Mouse (Mus musculus) lung, embryonic 16.5 days (tissue): ENCODE results near the gene Ndufv3. TPM values are rescaled to one million over a fixed set of nuclear protein-coding genes. Genes with fewer than 3 reads are reported as not detected.

Source experiments
- ATAC-seq: fragments of 200-750 bp; cut with Nextera tagmentation; 2 replicates; pipeline ENCODE4 v1.8.0; 2017; ENCODE audit warnings: low read depth, mild to moderate bottlenecking, moderate library complexity
- H3K27ac ChIP-seq: fragments of 300-500 bp; sonication (generic); 2 replicates; pipeline ENCODE4 v1.5.1; 2014; ENCODE audit warnings: mild to moderate bottlenecking, control low read depth, low read length
- H3K27me3 ChIP-seq: fragments of 300-500 bp; sonication (generic); 2 replicates; pipeline ENCODE4 v1.6.1; 2014; ENCODE audit warnings: low read depth, low read length, mixed read lengths; ENCODE audit not compliant: control insufficient read depth, insufficient read depth
- H3K36me3 ChIP-seq: fragments of 300-500 bp; sonication (generic); 2 replicates; pipeline ENCODE4 v1.6.1; 2014; ENCODE audit warnings: low read length; ENCODE audit not compliant: control insufficient read depth, insufficient read depth
- H3K4me1 ChIP-seq: fragments of 300-500 bp; sonication (generic); replicated peaks from 2 replicates; pipeline ENCODE4 v1.6.1; 2014; ENCODE audit warnings: low read length, mixed read lengths; ENCODE audit not compliant: control insufficient read depth, insufficient read depth
- H3K4me2 ChIP-seq: fragments of 300-500 bp; sonication (generic); 2 replicates; pipeline ENCODE4 v1.6.1; 2014; ENCODE audit warnings: low read depth, low read length, control low read depth
- H3K4me3 ChIP-seq: fragments of 300-500 bp; sonication (generic); 2 replicates; pipeline ENCODE4 v1.5.1; 2014; ENCODE audit warnings: mild to moderate bottlenecking, low read length, control low read depth
- H3K9ac ChIP-seq: fragments of 300-500 bp; sonication (generic); 2 replicates; pipeline ENCODE4 v1.6.1; 2014; ENCODE audit warnings: low read length, control low read depth
- H3K9me3 ChIP-seq: fragments of 300-500 bp; sonication (generic); 2 replicates; pipeline ENCODE4 v1.6.1; 2016; ENCODE audit warnings: low read length; ENCODE audit not compliant: control insufficient read depth
- WGBS: fragments of 180-500 bp; shearing (Covaris S2); extraction: QIAGEN DNeasy Blood & Tissue Kit; methylation state at CpG from one replicate; pipeline ENCODE4 v1.1.7; 2014; 5-methylcytosine and 5-hydroxymethylcytosine counted together
- polyA plus RNA-seq: library from polyadenylated mRNA; unstranded; fragments of >200 nt; fragmentation: Nextera tagmentation; extraction: Ambion mirVana; gene quantifications from 2 replicates; pipeline ENCODE4 v1.2.1, GENCODE M21; 2015

The Ndufv3 gene
- polyA plus RNA-seq, 1 experiment from 2014 or later: 253 TPM

DNA sequence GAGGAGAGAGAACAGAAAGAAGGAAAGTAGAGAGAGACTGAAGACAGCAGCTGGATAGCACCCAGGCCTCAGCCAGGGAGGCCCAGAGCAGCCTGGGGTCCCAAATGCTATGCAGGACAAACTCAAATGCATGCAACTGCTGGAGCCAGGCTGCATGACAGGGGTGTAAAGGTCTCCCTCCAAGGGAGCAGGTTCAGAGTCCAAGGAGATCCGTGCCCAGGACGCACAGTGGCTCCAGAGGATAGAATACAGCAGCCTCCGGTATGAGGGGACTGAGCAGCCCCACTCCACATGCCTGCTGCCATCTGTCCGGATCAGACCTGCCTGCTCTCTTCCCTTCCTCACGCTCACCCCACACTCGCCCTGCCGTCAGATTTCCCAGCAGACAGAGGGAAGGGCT is 13.6 kb upstream of the Ndufv3 start:
- H3K27me3 ChIP-seq: no peaks in the 10 kb centered on the region
- no peak overlapping the region for H3K9ac ChIP-seq
- ATAC-seq: no peak
- no peak overlapping the region for H3K4me3 ChIP-seq
- H3K27ac ChIP-seq: no peak overlapping the region
- WGBS: 72% methylated on average over 7 of the region's 7 CpGs
- no peaks in the 10 kb centered on the region for H3K9me3 ChIP-seq
- H3K36me3 ChIP-seq: peaks cover 26% of the 10 kb centered on the region
- H3K4me2 ChIP-seq: no peak overlapping the region
- no peaks in the 10 kb centered on the region; the same call in 1 of the 2 replicates for H3K4me1 ChIP-seq

DNA sequence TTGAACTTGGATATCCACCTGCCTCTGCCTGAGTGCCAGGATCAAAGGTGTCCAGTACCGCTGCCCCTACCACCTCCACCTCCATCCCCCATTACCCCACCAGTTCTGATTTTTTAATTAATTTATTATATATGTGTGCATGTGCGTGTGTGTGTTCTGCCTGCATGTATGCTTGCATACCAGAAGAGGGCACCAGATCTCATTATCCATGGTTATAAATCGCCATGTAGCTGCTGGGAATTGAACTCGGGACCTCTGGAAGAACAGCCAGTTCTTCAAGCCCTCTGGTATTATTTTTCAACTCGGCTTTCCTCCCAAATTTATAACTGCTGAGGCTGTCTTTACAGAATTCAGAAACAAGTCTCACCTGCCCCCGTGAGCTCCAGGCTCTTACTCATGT is 9.0 kb upstream of the Ndufv3 start:
- Histone ChIP-seq H3K27ac (no peak overlapping the region), H3K9me3 (no peaks in the 10 kb centered on the region)

DNA sequence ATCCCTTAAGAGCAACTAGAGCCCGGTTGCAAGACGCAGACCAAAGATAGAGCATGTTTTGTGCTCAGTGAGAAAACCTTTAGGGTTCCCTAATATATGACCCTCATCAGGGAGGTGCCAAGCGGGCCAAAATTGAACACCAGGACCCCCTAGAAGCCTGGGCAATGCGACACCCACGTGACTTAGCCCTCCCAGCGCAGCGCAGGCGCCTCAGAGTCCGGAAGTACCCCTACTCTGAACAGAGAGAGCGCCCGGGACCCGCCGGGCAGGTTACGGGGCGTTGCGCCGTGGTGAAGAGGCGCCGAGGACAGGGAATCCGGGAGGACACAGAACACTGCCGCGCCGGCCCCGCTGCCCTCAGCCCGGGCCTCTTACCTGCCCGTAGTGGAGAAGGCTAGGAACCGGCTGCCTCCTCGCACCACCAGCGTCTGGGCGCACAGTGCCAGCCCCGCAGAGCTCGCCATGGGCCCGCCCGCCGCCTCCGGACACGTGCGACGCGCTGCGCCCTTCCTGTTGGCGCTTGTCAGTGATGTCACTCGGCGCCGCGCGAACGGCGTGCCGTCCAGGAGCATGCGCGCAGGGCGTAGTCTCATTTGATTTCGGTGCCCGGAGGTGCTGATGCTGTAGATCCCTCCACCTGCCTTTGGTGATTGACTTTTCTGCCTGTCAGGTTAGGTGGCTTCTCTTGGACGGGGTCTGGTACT is 8.0 kb upstream of the Ndufv3 start:
- peak; percentile 96 for ATAC-seq
- WGBS: under 1% methylated on average over 55 of the region's 56 CpGs
- peak overlapping the region; percentile 77 for H3K27ac ChIP-seq

More for the DNA sequence above, 9.0 kb upstream of the Ndufv3 start:
- Histone ChIP-seq H3K27me3 (no peaks in the 10 kb centered on the region), H3K36me3 (peaks cover 12% of the 10 kb centered on the region; the same call in 1 of the 2 replicates), H3K9ac (no peak overlapping the region), H3K4me1 (peaks cover 6% of the 10 kb centered on the region), H3K4me2 (peak overlapping the region; percentile 84; the same call in 1 of the 2 replicates), H3K4me3 (peak overlapping the region; percentile 91)
- ATAC-seq: no peak
- WGBS: 93% methylated on average over 6 of the region's 6 CpGs

DNA sequence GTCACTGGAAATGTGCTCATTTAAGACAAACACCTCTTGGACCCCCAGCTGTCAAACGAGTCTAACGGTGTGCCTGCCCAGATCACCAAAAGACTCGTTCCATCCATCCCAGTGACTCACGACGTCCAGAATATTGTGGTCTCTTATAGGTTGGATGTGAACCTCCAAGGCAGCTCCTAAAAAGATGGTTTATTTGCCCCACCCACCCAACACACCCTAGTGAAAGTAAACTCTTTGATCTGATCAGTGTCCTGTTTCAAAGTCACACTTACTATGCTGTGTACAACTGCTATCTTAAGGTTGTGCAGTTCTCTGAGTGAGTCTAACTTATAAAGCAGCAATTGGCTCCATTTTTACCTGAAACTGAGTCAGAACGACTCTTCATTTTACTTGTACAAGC is 7.3 kb upstream of the Ndufv3 start:
- Histone ChIP-seq H3K4me1 (peaks cover 6% of the 10 kb centered on the region), H3K4me2 (peak overlapping the region; percentile 84), H3K9ac (peak overlapping the region; percentile 83), H3K4me3 (peak overlapping the region; percentile 91), H3K9me3 (no peaks in the 10 kb centered on the region), H3K36me3 (peaks cover 9% of the 10 kb centered on the region; the same call in 1 of the 2 replicates), H3K27me3 (no peaks in the 10 kb centered on the region), H3K27ac (peak overlapping the region; percentile 36; the same call in 1 of the 2 replicates)
- WGBS: 14% methylated on average over 6 of the region's 6 CpGs
- ATAC-seq: peak; percentile 15; the same call in 1 of the 2 replicates

More for the DNA sequence above, 8.0 kb upstream of the Ndufv3 start:
- Histone ChIP-seq H3K27me3 (no peaks in the 10 kb centered on the region), H3K4me1 (peaks cover 6% of the 10 kb centered on the region), H3K4me3 (peak overlapping the region; percentile 91), H3K36me3 (peaks cover 12% of the 10 kb centered on the region; the same call in 1 of the 2 replicates), H3K4me2 (peak overlapping the region; percentile 84), H3K9ac (peak overlapping the region; percentile 83), H3K9me3 (no peaks in the 10 kb centered on the region)

DNA sequence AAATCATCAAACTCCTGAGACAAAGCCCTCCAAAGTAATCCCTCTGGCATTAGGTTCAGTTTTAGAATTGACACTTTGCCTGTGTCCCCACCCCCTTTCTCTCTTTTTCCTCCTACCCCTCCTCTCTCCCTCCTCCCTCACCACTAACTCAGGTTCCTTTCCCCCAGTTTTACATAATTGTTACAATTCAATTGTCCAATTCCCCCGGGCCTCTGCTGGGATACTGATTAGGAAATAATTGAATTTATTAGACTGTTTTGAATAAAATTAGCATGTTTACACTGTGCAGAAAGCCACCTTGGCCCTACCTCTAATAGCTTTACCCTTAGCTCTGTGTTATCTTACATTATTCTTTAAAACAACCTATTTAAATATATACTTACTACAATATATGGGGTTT is 5.2 kb upstream of the Ndufv3 start:
- Histone ChIP-seq H3K4me2 (no peak overlapping the region), H3K27ac (no peak overlapping the region), H3K9me3 (no peaks in the 10 kb centered on the region), H3K36me3 (no peaks in the 10 kb centered on the region), H3K27me3 (no peaks in the 10 kb centered on the region), H3K4me1 (peaks cover 6% of the 10 kb centered on the region), H3K4me3 (no peak overlapping the region), H3K9ac (no peak overlapping the region)
- WGBS: 76% methylated on average over 1 of the region's 1 CpGs
- ATAC-seq: no peak

DNA sequence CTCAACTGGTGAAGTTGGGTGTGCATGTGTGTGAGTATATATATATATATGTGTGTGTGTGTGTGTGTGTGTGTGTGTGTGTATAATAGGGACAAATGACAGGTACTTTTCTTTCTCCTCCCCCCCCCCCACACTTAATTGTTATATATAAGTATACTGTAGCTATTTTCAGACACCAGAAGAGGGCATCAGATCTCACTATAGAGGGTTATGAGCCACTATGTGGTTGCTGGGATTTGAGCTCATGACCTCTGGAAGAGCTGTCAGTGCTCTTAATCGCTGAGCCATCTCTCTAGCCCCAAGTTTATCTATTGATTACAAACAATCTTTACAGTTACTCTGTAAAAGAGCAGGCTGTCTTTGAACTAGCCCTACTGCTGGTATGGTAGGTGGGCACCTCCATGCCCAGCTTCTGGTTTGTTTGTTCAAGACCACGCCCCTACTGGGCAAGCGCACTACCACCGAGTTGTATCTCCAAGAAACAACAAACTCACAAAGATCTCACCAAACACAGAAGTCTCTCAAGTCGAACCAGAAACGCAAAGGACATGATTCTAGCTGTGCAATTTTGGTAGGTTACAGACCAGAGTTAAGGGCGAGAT is 470 bp upstream of the Ndufv3 start:
- H3K27me3 ChIP-seq: no peaks in the 10 kb centered on the region
- peak overlapping the region; percentile 48; the same call in 1 of the 2 replicates for H3K27ac ChIP-seq
- peak overlapping the region; percentile 62 for H3K4me3 ChIP-seq
- peak overlapping the region; percentile 82 for H3K4me2 ChIP-seq
- peak overlapping the region; percentile 47; the same call in 1 of the 2 replicates for H3K9ac ChIP-seq
- H3K9me3 ChIP-seq: no peaks in the 10 kb centered on the region
- peaks cover 10% of the 10 kb centered on the region for H3K4me1 ChIP-seq
- ATAC-seq: peak; percentile 47; the same call in 1 of the 2 replicates
- H3K36me3 ChIP-seq: peaks cover 10% of the 10 kb centered on the region
- WGBS: 4% methylated on average over 7 of the region's 7 CpGs

DNA sequence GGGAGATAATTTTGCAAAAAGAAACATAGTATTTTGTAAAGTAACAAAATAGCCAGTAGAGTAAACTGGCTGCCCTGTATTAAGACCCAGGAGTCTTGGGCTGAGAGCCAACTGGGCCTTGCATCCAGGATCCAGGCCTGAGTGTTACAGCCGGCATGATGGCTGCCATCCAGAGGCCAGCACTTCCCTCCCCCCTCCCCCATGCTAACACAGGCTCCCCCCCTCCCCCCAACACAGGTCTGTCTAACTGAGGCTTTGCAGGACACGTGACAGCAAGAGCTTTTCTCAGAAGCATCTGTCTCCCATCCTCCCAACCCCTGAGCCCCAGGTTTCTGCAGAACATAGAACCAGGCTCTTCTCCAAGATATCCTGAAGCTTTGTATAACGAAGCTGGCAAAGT is 980 bp downstream of the Ndufv3 start:
- Histone ChIP-seq H3K4me1 (peaks cover 14% of the 10 kb centered on the region), H3K4me3 (peak overlapping the region; percentile 62), H3K9me3 (no peaks in the 10 kb centered on the region), H3K36me3 (peaks cover 10% of the 10 kb centered on the region), H3K9ac (peak overlapping the region; percentile 70), H3K27ac (peak overlapping the region; percentile 66), H3K27me3 (no peaks in the 10 kb centered on the region), H3K4me2 (peak overlapping the region; percentile 82)
- WGBS: 8% methylated on average over 3 of the region's 3 CpGs
- ATAC-seq: peak; percentile 18; the same call in 1 of the 2 replicates

DNA sequence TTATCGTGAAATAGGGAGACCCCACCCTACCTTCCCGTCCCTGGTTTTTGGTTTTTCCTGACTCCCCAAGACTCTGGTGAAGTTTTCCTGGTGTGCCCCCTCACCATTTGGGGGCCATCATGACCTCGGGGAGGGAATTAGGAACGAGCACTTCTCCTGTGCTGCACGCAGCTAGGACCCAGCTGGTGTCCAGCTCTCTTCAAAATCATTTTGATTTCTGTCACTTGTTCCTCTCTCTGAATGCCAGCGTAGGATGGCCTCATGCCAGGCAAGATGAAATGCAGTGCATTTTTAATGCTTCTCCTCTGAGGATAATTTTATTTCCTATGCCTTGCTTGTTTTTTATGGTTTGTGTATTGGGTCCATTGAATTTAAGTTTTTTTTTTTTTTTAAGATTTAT is 2.0 kb downstream of the Ndufv3 start:
- Histone ChIP-seq H3K27ac (no peak overlapping the region), H3K4me1 (peaks cover 14% of the 10 kb centered on the region), H3K4me2 (no peak overlapping the region), H3K9ac (no peak overlapping the region), H3K36me3 (peaks cover 12% of the 10 kb centered on the region), H3K4me3 (no peak overlapping the region), H3K9me3 (no peaks in the 10 kb centered on the region), H3K27me3 (no peaks in the 10 kb centered on the region)
- no peak for ATAC-seq
- WGBS: 85% methylated on average over 6 of the region's 6 CpGs

DNA sequence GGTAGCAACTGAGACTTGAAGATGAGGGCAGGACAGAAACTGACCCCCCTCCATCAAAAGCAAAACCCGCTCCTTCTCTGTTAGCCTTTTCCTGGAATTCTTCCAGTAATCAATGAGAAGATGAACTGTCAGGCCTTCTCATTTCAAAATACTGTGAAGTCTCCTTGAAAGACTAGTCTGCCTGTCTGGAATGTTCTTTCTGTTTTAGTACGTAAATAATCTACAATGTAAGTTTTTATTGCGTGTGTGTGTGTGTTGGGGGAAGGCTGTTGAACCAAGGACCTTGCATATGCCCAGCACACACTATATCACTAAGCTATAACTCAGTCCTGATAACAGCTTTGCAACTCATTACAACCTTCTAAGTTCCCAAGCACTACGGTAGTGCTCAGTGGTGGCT is 5.2 kb downstream of the Ndufv3 start:
- 78% methylated on average over 4 of the region's 4 CpGs for WGBS
- no peak overlapping the region for H3K4me2 ChIP-seq
- no peak overlapping the region for H3K9ac ChIP-seq
- H3K4me1 ChIP-seq: peaks cover 14% of the 10 kb centered on the region
- no peak overlapping the region for H3K27ac ChIP-seq
- H3K9me3 ChIP-seq: no peaks in the 10 kb centered on the region
- peaks cover 27% of the 10 kb centered on the region for H3K36me3 ChIP-seq
- H3K4me3 ChIP-seq: no peak overlapping the region
- ATAC-seq: no peak
- H3K27me3 ChIP-seq: no peaks in the 10 kb centered on the region
